In genomic region chr1:87854411-87854810, GRCm38 (mm10) we compare ENCODE assay signal across 7 mouse cellular contexts. TPM values are rescaled to one million over a fixed set of nuclear protein-coding genes. Genes with fewer than 3 reads are reported as not detected.
A peak's percentile ranks its signal among the peaks of the same experiment; 100 is the strongest.
DNase-seq lines count a peak whose midpoint lies in the region; ATAC-seq and TF ChIP-seq lines count a peak whose summit lies in the region.

No protein-coding gene starts in this region.

- H3K9ac ChIP-seq in forebrain, embryonic 13.5 days = peak overlapping the region; percentile 93
- H3K9ac ChIP-seq in limb, embryonic 15.5 days = peak overlapping the region; percentile 93
- H3K9ac ChIP-seq in stomach, postnatal 0 days (ENCODE audit: low read length) = peak overlapping the region; percentile 92

- no peaks in the 10 kb centered on the region for H3K9me3 ChIP-seq in forebrain, embryonic 13.5 days (replicated peaks)
- H3K9me3 ChIP-seq in limb, embryonic 15.5 days = no peaks in the 10 kb centered on the region
- H3K9me3 ChIP-seq in stomach, postnatal 0 days (ENCODE audit: control insufficient read depth, low read length) = no peaks in the 10 kb centered on the region

- no peak for TF ChIP-seq CTCF in stomach, postnatal 0 days (IDR thresholded peaks at IDR 0.05; ENCODE audit: low read depth)

- peaks cover 25% of the 10 kb centered on the region for H3K4me1 ChIP-seq in forebrain, embryonic 13.5 days
- H3K4me1 ChIP-seq in limb, embryonic 15.5 days = peaks cover 19% of the 10 kb centered on the region
- 0 out of 2 replicates have a peak, but pooled peaks cover 5% of the 10 kb centered on the region for H3K4me1 ChIP-seq in stomach, postnatal 0 days (replicated peaks; ENCODE audit: control insufficient read depth, insufficient read depth)

- peak; percentile 13 for DNase-seq in retina, embryonic 14.5 days (ENCODE audit: low spot score)
- DNase-seq in retina, postnatal 1 day = no peak
- no peak for DNase-seq in stomach, postnatal 0 days (ENCODE audit: low spot score)
- no peak for DNase-seq in layer of hippocampus, postnatal 36 days
- DNase-seq in right cerebral cortex, postnatal 36 days (ENCODE audit: low spot score in 2 of 2) = no peak

- H3K27ac ChIP-seq in forebrain, embryonic 13.5 days = no peak overlapping the region
- no peak overlapping the region for H3K27ac ChIP-seq in limb, embryonic 15.5 days
- no peak overlapping the region; the same call in 1 of the 2 replicates for H3K27ac ChIP-seq in stomach, postnatal 0 days (replicated peaks)

- H3K4me3 ChIP-seq in forebrain, embryonic 13.5 days = peak overlapping the region; percentile 96
- peak overlapping the region; percentile 97 for H3K4me3 ChIP-seq in limb, embryonic 15.5 days
- H3K4me3 ChIP-seq in stomach, postnatal 0 days (ENCODE audit: low read depth, low read length) = peak overlapping the region; percentile 98

- no peaks in the 10 kb centered on the region for H3K36me3 ChIP-seq in forebrain, embryonic 13.5 days (ENCODE audit: poor library complexity, severe bottlenecking)
- H3K36me3 ChIP-seq in limb, embryonic 15.5 days = no peaks in the 10 kb centered on the region
- H3K36me3 ChIP-seq in stomach, postnatal 0 days (ENCODE audit: control insufficient read depth, insufficient read depth, low read length) = no peaks in the 10 kb centered on the region

- WGBS in forebrain, embryonic 13.5 days = 28% methylated on average over 6 of the region's 6 CpGs
- 28% methylated on average over 6 of the region's 6 CpGs for WGBS in limb, embryonic 15.5 days
- 24% methylated on average over 6 of the region's 6 CpGs for WGBS in stomach, postnatal 0 days

- H3K4me2 ChIP-seq in forebrain, embryonic 13.5 days = peak overlapping the region; percentile 80
- H3K4me2 ChIP-seq in limb, embryonic 15.5 days = peak overlapping the region; percentile 75
- peak overlapping the region; percentile 86 for H3K4me2 ChIP-seq in stomach, postnatal 0 days (replicated peaks; ENCODE audit: low read depth)

- no peak for ATAC-seq in forebrain, embryonic 13.5 days
- ATAC-seq in limb, embryonic 15.5 days (ENCODE audit: insufficient number of reproducible peaks, low FRiP score, low TSS enrichment, low read depth) = no peak
- no peak for ATAC-seq in stomach, postnatal 0 days (ENCODE audit: low FRiP score, low TSS enrichment)

- no peak for TF ChIP-seq EP300 in stomach, postnatal 0 days (optimal IDR thresholded peaks at IDR 0.05)

- H3K27me3 ChIP-seq in forebrain, embryonic 13.5 days = no peaks in the 10 kb centered on the region
- no peaks in the 10 kb centered on the region for H3K27me3 ChIP-seq in limb, embryonic 15.5 days
- no peaks in the 10 kb centered on the region for H3K27me3 ChIP-seq in stomach, postnatal 0 days (ENCODE audit: control insufficient read depth, insufficient read depth, low read length)

RNA-seq across cellular contexts. Expression of gene Dgkd, which starts 1.3 kb away (rescaled TPM):
- 36.6 and 43.6 TPM in 2 replicates for polyA plus RNA-seq in forebrain, embryonic 13.5 days (2015; fragmentation: Nextera tagmentation; extraction: Ambion mirVana)
- polyA plus RNA-seq in limb, embryonic 15.5 days (2015; fragmentation: Nextera tagmentation; extraction: Ambion mirVana) = 24.4 and 25.2 TPM in 2 replicates
- 8.7 and 9.5 TPM in 2 replicates for polyA plus RNA-seq in stomach, postnatal 0 days (2015; fragmentation: Nextera tagmentation; extraction: Ambion mirVana)
- total RNA-seq in layer of hippocampus, postnatal 36 days (2021) = 100 to 1,000 TPM; 104 to 118 TPM

RNA-seq across cellular contexts. Expression of gene Sag, which starts 50.9 kb away (rescaled TPM):
- polyA plus RNA-seq in forebrain, embryonic 13.5 days (2015; fragmentation: Nextera tagmentation; extraction: Ambion mirVana) = 2.4 and 2.8 TPM in 2 replicates
- 1.3 and 1.8 TPM in 2 replicates for polyA plus RNA-seq in limb, embryonic 15.5 days (2015; fragmentation: Nextera tagmentation; extraction: Ambion mirVana)
- 0.53 and 0.57 TPM in 2 replicates for polyA plus RNA-seq in stomach, postnatal 0 days (2015; fragmentation: Nextera tagmentation; extraction: Ambion mirVana)
- total RNA-seq in layer of hippocampus, postnatal 36 days (2021) = 1 to 10 TPM; 2.2 to 3.5 TPM
